Mouse (Mus musculus): Measurements from ENCODE around the gene Lrfn3. TPM values are rescaled to one million over a fixed set of nuclear protein-coding genes. Genes with fewer than 3 reads are reported as not detected.

The Lrfn3 gene
- polyA plus RNA-seq (2017; shearing (Covaris generic)), result not detected

DNA sequence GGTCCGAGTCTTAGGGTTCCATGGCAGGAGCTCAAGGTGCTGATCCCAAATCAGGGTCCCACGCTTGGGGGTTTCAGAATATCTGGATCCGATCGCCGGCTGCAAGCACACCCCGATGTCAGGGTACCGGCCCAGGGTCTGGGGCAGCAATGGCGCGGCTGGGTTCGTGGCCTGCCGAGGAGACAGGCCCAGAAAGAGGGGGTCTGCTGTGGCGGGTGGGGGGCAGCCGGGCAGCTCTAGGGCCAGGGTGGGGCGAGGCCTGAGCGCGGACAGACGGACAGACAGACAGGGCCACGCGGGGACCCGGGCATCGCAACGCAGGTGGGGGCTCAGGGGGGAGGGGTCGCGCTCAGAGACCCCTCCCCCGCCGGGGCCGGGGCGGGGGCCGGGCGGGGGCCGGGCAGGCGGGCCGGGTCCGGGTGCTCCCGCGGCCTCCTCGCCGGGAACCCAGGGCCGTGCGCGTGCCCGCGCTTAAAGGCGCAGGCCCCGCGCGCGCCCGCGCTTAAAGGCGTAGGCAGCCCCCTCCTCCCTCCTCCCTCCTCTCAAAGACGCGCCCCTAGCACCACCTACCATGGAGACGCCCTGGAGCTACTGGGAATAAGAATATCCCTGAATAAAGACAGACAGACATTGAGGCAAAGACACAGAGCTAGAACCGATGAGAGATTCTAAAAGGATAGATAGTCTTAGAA, at the start of gene Lrfn3:
Lrfn3 (minus strand) TSS at position 121 of the 692 bp plus-strand sequence.

GRCm38 (mm10) chr7:30323795-30324194, 38.8 kb downstream of the Lrfn3 start, which contains the start of gene Sdhaf1:
Sdhaf1 (minus strand) TSS chr7:30323895.

GRCm38 (mm10) chr7:30321539-30322284, 40.9 kb downstream of the Lrfn3 start, which contains the start of gene E130208F15Rik:
E130208F15Rik (plus strand) TSS chr7:30321740.

DNA sequence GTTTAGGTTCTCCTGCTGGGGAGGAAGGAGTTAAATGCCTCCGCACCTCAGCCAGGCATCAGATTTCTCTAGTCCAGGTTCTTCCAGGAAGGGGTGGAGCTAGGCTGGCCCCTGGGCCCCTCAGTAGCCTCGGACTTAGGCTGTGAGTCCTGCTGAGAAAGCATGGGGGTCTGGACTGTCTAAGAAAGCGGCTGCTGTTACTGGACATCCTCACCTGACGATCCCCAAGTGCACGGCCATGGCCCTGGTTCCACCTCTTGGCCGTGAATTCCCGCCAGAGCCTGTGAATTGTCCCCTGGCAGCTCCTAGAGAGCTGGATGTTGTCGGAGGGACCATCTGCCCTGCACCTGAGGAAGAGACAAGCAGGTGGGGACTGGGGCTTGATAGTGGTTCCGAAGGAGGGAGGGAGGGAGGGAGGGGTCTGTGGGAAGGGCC, 47.8 kb downstream of the Lrfn3 start, which contains the start of gene Syne4:
Syne4 (plus strand) TSS at position 87 of the 435 bp plus-strand sequence.

GRCm38 (mm10) chr7:30308076-30309005, 54.2 kb downstream of the Lrfn3 start, which contains the start of gene Alkbh6:
Alkbh6 (plus strand) TSS chr7:30308717.

Other genes with a start within 250 kb of the Lrfn3 start
- 10 to 100 TPM in 1 of 2 experiments, 1 to 10 TPM in 1; 9.7 to 18.8 TPM for gene Zfp382, start 240.8 kb downstream of the Lrfn3 start, polyA plus RNA-seq (2017; shearing (Covaris generic))
- gene Zfp146, start 193.0 kb downstream of the Lrfn3 start, polyA plus RNA-seq (2017; shearing (Covaris generic)), result 10 to 100 TPM; 18.5 to 23.9 TPM
- gene Cox7a1, start 178.6 kb downstream of the Lrfn3 start, polyA plus RNA-seq (2017; shearing (Covaris generic)), result under 1 TPM in 1 of 2 experiments, not detected in 1; 0.43 TPM
- 10 to 100 TPM; 81.2 to 88.6 TPM for gene Capns1, start 164.0 kb downstream of the Lrfn3 start, polyA plus RNA-seq (2017; shearing (Covaris generic))
- gene Polr2i, start 130.8 kb downstream of the Lrfn3 start, polyA plus RNA-seq (2017; shearing (Covaris generic)), result 10 to 100 TPM; 52.7 to 55.1 TPM
- 100 to 1,000 TPM; 106 to 120 TPM for gene Tbcb, start 130.5 kb downstream of the Lrfn3 start, polyA plus RNA-seq (2017; shearing (Covaris generic))
- gene Ovol3, start 127.0 kb downstream of the Lrfn3 start, polyA plus RNA-seq (2017; shearing (Covaris generic)), result not detected
- 1 to 10 TPM in 1 of 2 experiments, under 1 TPM in 1; 0.31 to 1.4 TPM for gene Thap8, start 82.7 kb downstream of the Lrfn3 start, polyA plus RNA-seq (2017; shearing (Covaris generic))
- gene Wdr62, start 82.4 kb downstream of the Lrfn3 start, polyA plus RNA-seq (2017; shearing (Covaris generic)), result 10 to 100 TPM in 1 of 2 experiments, 1 to 10 TPM in 1; 4.1 to 20.0 TPM
- 1 to 10 TPM; 4.0 to 9.0 TPM for gene Clip3, start 71.0 kb downstream of the Lrfn3 start, polyA plus RNA-seq (2017; shearing (Covaris generic))
- gene Alkbh6, start 54.1 kb downstream of the Lrfn3 start, polyA plus RNA-seq (2017; shearing (Covaris generic)), result 100 to 1,000 TPM; 152 to 164 TPM
- gene Syne4, start 48.0 kb downstream of the Lrfn3 start, polyA plus RNA-seq (2017; shearing (Covaris generic)), result 10 to 100 TPM; 13.3 to 21.9 TPM
- gene E130208F15Rik, start 41.0 kb downstream of the Lrfn3 start, polyA plus RNA-seq (2017; shearing (Covaris generic)), result not detected
- 10 to 100 TPM; 36.0 to 57.6 TPM for gene Sdhaf1, start 38.9 kb downstream of the Lrfn3 start, polyA plus RNA-seq (2017; shearing (Covaris generic))
- 10 to 100 TPM in 1 of 2 experiments, 1 to 10 TPM in 1; 2.4 to 16.6 TPM for gene Tyrobp, start 51.0 kb upstream of the Lrfn3 start, polyA plus RNA-seq (2017; shearing (Covaris generic))
- 100 to 1,000 TPM; 388 to 519 TPM for gene Hcst, start 57.1 kb upstream of the Lrfn3 start, polyA plus RNA-seq (2017; shearing (Covaris generic))
- gene Nfkbid, start 59.0 kb upstream of the Lrfn3 start, polyA plus RNA-seq (2017; shearing (Covaris generic)), result 100 to 1,000 TPM in 1 of 2 experiments, 10 to 100 TPM in 1; 93.7 to 126 TPM
- 10 to 100 TPM; 25.4 to 35.3 TPM for gene Aplp1, start 82.8 kb upstream of the Lrfn3 start, polyA plus RNA-seq (2017; shearing (Covaris generic))
- not detected for gene Kirrel2, start 94.9 kb upstream of the Lrfn3 start, polyA plus RNA-seq (2017; shearing (Covaris generic))
- gene Nphs1, start 95.5 kb upstream of the Lrfn3 start, polyA plus RNA-seq (2017; shearing (Covaris generic)), result not detected
- under 1 TPM in 1 of 2 experiments, not detected in 1; 0.95 TPM for gene Prodh2, start 130.8 kb upstream of the Lrfn3 start, polyA plus RNA-seq (2017; shearing (Covaris generic))
- gene Arhgap33, start 172.3 kb upstream of the Lrfn3 start, polyA plus RNA-seq (2017; shearing (Covaris generic)), result 1 to 10 TPM in 1 of 2 experiments, under 1 TPM in 1; 0.82 to 1.1 TPM
- gene Hspb6, start 189.4 kb upstream of the Lrfn3 start, polyA plus RNA-seq (2017; shearing (Covaris generic)), result 1 to 10 TPM; 3.4 to 7.8 TPM
- gene Proser3, start 189.5 kb upstream of the Lrfn3 start, polyA plus RNA-seq (2017; shearing (Covaris generic)), result 1 to 10 TPM; 6.0 to 9.2 TPM
- 10 to 100 TPM; 80.6 to 85.0 TPM for gene Lin37, start 197.1 kb upstream of the Lrfn3 start, polyA plus RNA-seq (2017; shearing (Covaris generic))
- 10 to 100 TPM; 39.3 to 39.7 TPM for gene U2af1l4, start 200.5 kb upstream of the Lrfn3 start, polyA plus RNA-seq (2017; shearing (Covaris generic))
- gene Gm49396, start 200.6 kb upstream of the Lrfn3 start, polyA plus RNA-seq (2017; shearing (Covaris generic)), result 10 to 100 TPM; 76.1 to 100.0 TPM
- 100 to 1,000 TPM; 211 to 228 TPM for gene Psenen, start 200.9 kb upstream of the Lrfn3 start, polyA plus RNA-seq (2017; shearing (Covaris generic))
- gene Igflr1, start 202.7 kb upstream of the Lrfn3 start, polyA plus RNA-seq (2017; shearing (Covaris generic)), result 100 to 1,000 TPM in 1 of 2 experiments, 10 to 100 TPM in 1; 76.2 to 250 TPM
- gene Kmt2b, start 226.0 kb upstream of the Lrfn3 start, polyA plus RNA-seq (2017; shearing (Covaris generic)), result 10 to 100 TPM; 10.6 to 16.5 TPM
- gene Zbtb32, start 236.1 kb upstream of the Lrfn3 start, polyA plus RNA-seq (2017; shearing (Covaris generic)), result 10 to 100 TPM in 1 of 2 experiments, 1 to 10 TPM in 1; 5.3 to 20.8 TPM